Mouse (Mus musculus) hindbrain, postnatal 0 days (tissue): ENCODE measurements around the gene Klc1. TPM values are rescaled to one million over a fixed set of nuclear protein-coding genes. Genes with fewer than 3 reads are reported as not detected.

Source experiments
- ATAC-seq: fragments of 200-750 bp; cut with Nextera tagmentation; 2 replicates; pipeline ENCODE4 v1.8.0; 2017; ENCODE audit warnings: mild to moderate bottlenecking, moderate TSS enrichment, moderate library complexity
- DNase-seq: peaks from one replicate; pipeline ENCODE4 v3.0.0-alpha.2; 2015; ENCODE audit warnings: low spot score
- H3K27ac ChIP-seq: fragments of 300-500 bp; sonication (generic); 2 replicates; pipeline ENCODE4 v1.5.1; 2014; ENCODE audit warnings: mild to moderate bottlenecking
- H3K27me3 ChIP-seq: fragments of 300-500 bp; sonication (generic); 2 replicates; pipeline ENCODE4 v1.6.1; 2014; ENCODE audit warnings: low read length, mixed read lengths; ENCODE audit not compliant: insufficient read depth
- H3K36me3 ChIP-seq: fragments of 300-500 bp; sonication (generic); 2 replicates; pipeline ENCODE4 v1.6.1; 2014; ENCODE audit warnings: low read length, mixed read lengths; ENCODE audit not compliant: insufficient read depth
- H3K4me1 ChIP-seq: fragments of 300-500 bp; sonication (generic); 2 replicates; pipeline ENCODE4 v1.6.1; 2014; ENCODE audit warnings: antibody characterized with exemption, low read length, mixed read lengths; ENCODE audit not compliant: insufficient read depth
- H3K4me2 ChIP-seq: fragments of 300-500 bp; sonication (generic); 2 replicates; pipeline ENCODE4 v1.6.1; 2014; ENCODE audit warnings: low read depth, mild to moderate bottlenecking, low read length, moderate library complexity, mixed read lengths
- H3K4me3 ChIP-seq: fragments of 300-500 bp; sonication (generic); 2 replicates; pipeline ENCODE4 v1.5.1; 2014; ENCODE audit warnings: low read length
- H3K9ac ChIP-seq: fragments of 300-500 bp; sonication (generic); replicated peaks from 2 replicates; pipeline ENCODE4 v1.6.1; 2014; ENCODE audit warnings: mild to moderate bottlenecking, low read length, moderate library complexity, mixed read lengths
- H3K9me3 ChIP-seq: fragments of 300-500 bp; sonication (generic); 2 replicates; pipeline ENCODE4 v1.6.1; 2016; ENCODE audit warnings: low read length, mixed read lengths
- CTCF ChIP-seq: IDR thresholded peaks from 2 replicates; pipeline ENCODE4 v1.5.1; 2016; ENCODE audit warnings: antibody characterized with exemption, control low read depth, low read depth
- WGBS: fragments of 180-500 bp; shearing (Covaris S2); extraction: QIAGEN DNeasy Blood & Tissue Kit; methylation state at CpG from one replicate; pipeline ENCODE4 v1.1.7; 2014; 5-methylcytosine and 5-hydroxymethylcytosine counted together
- polyA plus RNA-seq: library from polyadenylated mRNA; unstranded; fragments of >200 nt; fragmentation: Nextera tagmentation; extraction: Ambion mirVana; gene quantifications from 2 replicates; pipeline ENCODE4 v1.2.1, GENCODE M21; 2015
- total RNA-seq: library from RNA; depleted of rRNA; stranded (reverse); fragments of >200 nt; gene quantifications from 2 replicates; pipeline ENCODE4 v1.2.3, GENCODE M21; 2014

Gene Klc1
- total and polyA plus RNA-seq, 2 experiments from 2014 or later: 421 to 600 TPM

GRCm38 (mm10) chr12:111718656-111719055 is 40.0 kb upstream of the Klc1 start:
- Histone ChIP-seq H3K9ac (0 out of 2 replicates have a peak overlapping the region, but pooled peaks have one; percentile 17), H3K27me3 (no peaks in the 10 kb centered on the region), H3K27ac (peak overlapping the region; percentile 74)

DNA sequence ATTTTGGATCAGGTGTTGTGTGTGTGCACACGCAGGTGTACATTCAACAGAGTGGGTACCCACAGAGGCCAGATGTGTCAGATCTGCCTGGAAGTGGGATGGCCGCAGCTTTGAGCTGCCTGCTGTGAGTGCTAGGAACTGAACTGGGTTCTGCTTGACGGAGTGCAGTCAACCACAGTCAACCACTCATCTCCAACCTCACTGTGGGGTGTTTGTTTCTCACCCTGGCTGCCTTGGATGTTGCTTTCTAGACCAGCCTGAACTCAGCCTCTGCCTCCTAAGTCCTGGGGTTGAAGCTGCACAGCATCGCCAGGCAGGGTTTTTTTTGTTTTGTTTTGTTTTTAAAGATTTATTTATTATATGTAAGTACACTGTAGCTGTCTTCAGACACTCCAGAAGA is 38.4 kb upstream of the Klc1 start:
- DNase-seq: no peak
- WGBS: 84% methylated on average over 4 of the region's 4 CpGs
- TF ChIP-seq CTCF: no peak
- Histone ChIP-seq H3K4me1 (peaks cover 4% of the 10 kb centered on the region; the same call in 1 of the 2 replicates), H3K27ac (no peak overlapping the region), H3K9ac (no peak overlapping the region), H3K4me3 (no peak overlapping the region), H3K36me3 (0 out of 2 replicates have a peak, but pooled peaks cover 3% of the 10 kb centered on the region), H3K4me2 (no peak overlapping the region), H3K9me3 (no peaks in the 10 kb centered on the region), H3K27me3 (no peaks in the 10 kb centered on the region)
- ATAC-seq: no peak

More at GRCm38 (mm10) chr12:111718656-111719055, 40.0 kb upstream of the Klc1 start:
- H3K36me3 ChIP-seq: no peaks in the 10 kb centered on the region
- H3K4me2 ChIP-seq: 0 out of 2 replicates have a peak overlapping the region, but pooled peaks have one; percentile 5
- WGBS: 20% methylated on average over 8 of the region's 8 CpGs
- ATAC-seq (no peak; the same call in 1 of the 2 replicates), DNase-seq (peak; percentile 53)
- no peak overlapping the region for H3K4me3 ChIP-seq
- peaks cover 4% of the 10 kb centered on the region; the same call in 1 of the 2 replicates for H3K4me1 ChIP-seq
- TF ChIP-seq CTCF: no peak
- no peaks in the 10 kb centered on the region for H3K9me3 ChIP-seq

- Histone ChIP-seq H3K27me3 (no peaks in the 10 kb centered on the region), H3K4me2 (no peak overlapping the region), H3K4me3 (no peak overlapping the region), H3K4me1 (peaks cover 11% of the 10 kb centered on the region; the same call in 1 of the 2 replicates), H3K27ac (no peak overlapping the region), H3K9me3 (no peaks in the 10 kb centered on the region), H3K36me3 (0 out of 2 replicates have a peak, but pooled peaks cover 3% of the 10 kb centered on the region), H3K9ac (no peak overlapping the region)
- DNase-seq (peak; percentile 65), ATAC-seq (no peak)
- TF ChIP-seq CTCF: peak; percentile 67
- 73% methylated on average over 9 of the region's 9 CpGs for WGBS
These were observed 36.0 kb upstream of the Klc1 start for GRCm38 (mm10) chr12:111722654-111723053.

DNA sequence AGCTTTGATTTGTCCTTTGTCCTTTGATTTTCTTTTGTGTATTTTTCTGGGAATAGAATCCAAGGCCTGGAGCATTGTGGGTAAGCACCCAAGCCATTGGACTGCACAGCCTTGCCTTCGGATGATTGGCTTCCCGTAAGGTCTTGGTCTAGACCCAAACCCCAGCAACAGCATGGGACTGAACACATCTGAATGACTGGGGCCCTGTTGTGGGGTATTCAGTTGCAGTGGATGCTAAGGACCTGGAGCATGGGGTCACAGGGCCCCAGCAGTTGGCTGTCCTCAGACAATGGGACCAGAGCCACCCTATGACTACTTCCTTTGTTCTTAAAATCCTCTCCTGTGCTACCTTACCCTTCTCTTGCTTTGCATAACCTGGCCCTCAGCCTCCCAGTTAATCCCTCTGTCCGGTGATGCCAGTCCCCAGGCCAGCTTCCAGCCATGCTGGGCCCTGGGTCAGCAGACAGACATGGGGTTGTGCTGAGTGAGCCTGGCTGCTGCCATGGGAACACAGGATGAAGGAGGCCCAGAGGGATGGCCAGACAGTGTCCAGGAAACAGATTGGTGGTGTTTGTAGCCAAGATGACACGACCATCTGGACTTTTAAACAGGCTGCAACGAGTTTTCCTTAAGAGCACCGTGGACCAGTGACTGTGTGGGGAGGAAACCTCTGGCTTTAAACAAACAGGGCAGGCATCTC is 33.9 kb upstream of the Klc1 start:
- peaks cover 11% of the 10 kb centered on the region; the same call in 1 of the 2 replicates for H3K36me3 ChIP-seq
- H3K4me1 ChIP-seq: 0 out of 2 replicates have a peak, but pooled peaks cover 7% of the 10 kb centered on the region
- H3K4me2 ChIP-seq: no peak overlapping the region
- no peak overlapping the region for H3K9ac ChIP-seq
- 20% methylated on average over 6 of the region's 6 CpGs for WGBS
- H3K27me3 ChIP-seq: no peaks in the 10 kb centered on the region
- H3K27ac ChIP-seq: peak overlapping the region; percentile 74
- no peaks in the 10 kb centered on the region for H3K9me3 ChIP-seq
- TF ChIP-seq CTCF: no peak
- no peak overlapping the region for H3K4me3 ChIP-seq
- DNase-seq: peak; percentile 78
- peak; percentile 89 for ATAC-seq

GRCm38 (mm10) chr12:111725338-111726121 is 33.1 kb upstream of the Klc1 start:
- H3K27ac ChIP-seq: peak overlapping the region; percentile 74
- H3K9ac ChIP-seq: no peak overlapping the region
- H3K27me3 ChIP-seq: no peaks in the 10 kb centered on the region
- no peak overlapping the region for H3K4me2 ChIP-seq
- no peaks in the 10 kb centered on the region for H3K9me3 ChIP-seq
- ATAC-seq (no peak), DNase-seq (no peak)
- peaks cover 11% of the 10 kb centered on the region; the same call in 1 of the 2 replicates for H3K36me3 ChIP-seq
- 0 out of 2 replicates have a peak, but pooled peaks have one; percentile 11 for TF ChIP-seq CTCF
- no peak overlapping the region for H3K4me3 ChIP-seq
- 0 out of 2 replicates have a peak, but pooled peaks cover 7% of the 10 kb centered on the region for H3K4me1 ChIP-seq
- 52% methylated on average over 12 of the region's 12 CpGs for WGBS

GRCm38 (mm10) chr12:111726122-111726463 is 32.6 kb upstream of the Klc1 start:
- TF ChIP-seq CTCF: no peak
- Histone ChIP-seq H3K4me3 (no peak overlapping the region), H3K27ac (peak overlapping the region; percentile 74), H3K9ac (no peak overlapping the region), H3K4me2 (no peak overlapping the region), H3K9me3 (no peaks in the 10 kb centered on the region), H3K4me1 (0 out of 2 replicates have a peak, but pooled peaks cover 7% of the 10 kb centered on the region), H3K36me3 (peaks cover 11% of the 10 kb centered on the region; the same call in 1 of the 2 replicates), H3K27me3 (no peaks in the 10 kb centered on the region)
- DNase-seq (no peak), ATAC-seq (no peak)
- WGBS: 49% methylated on average over 4 of the region's 4 CpGs
